Mouse (Mus musculus): ENCODE measurements around the gene Gata2.
A peak's percentile ranks its signal among the peaks of the same experiment; 100 is the strongest.

The Gata2 gene

GRCm38 (mm10) chr6:88208321-88208720 is 14.6 kb downstream of the Gata2 start:
- no peak for DNase-seq (ENCODE audit: low read depth, low spot score)

DNA sequence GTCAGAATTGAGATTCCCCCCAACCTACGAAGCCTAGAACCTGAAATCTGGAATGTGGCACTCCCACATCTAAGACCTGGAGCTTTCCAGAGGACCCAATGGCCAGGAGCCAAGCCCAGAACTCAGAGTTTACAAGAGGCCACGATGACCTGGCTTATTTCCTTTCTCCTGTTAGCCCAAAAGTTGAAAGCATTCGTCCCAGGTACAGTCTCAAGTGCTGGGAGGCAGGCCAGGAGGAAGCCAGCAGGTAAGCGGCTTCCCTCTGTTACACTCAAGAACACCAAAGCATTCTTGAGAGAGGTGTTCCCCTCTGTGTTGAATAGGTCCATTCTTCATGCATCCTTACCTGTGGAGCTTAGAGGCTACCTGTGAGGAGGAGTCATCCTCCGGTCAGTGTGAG is 15.8 kb downstream of the Gata2 start:
- no peak for DNase-seq (ENCODE audit: low read depth, low spot score)

DNA sequence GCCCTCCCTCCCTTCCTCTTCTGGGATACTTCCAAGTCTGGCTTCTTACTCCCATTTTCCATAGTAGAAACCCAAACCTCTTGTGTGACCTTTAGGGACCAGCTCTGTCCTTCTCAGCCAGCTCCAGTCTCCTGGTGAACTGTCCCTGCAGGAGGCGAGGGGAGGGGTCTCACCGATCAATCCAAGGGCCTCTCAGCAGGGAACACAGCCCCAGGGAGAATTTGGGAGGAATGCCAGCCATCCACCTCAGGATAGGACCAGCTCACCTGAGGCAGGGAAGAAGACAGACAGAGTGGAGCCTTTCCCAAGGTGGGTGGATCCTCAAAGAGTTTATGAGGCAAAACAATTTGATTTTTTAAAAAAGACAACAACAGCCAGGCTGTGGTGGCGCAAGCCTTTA is 16.5 kb downstream of the Gata2 start:
- DNase-seq (ENCODE audit: low read depth, low spot score) = peak; percentile 86

DNA sequence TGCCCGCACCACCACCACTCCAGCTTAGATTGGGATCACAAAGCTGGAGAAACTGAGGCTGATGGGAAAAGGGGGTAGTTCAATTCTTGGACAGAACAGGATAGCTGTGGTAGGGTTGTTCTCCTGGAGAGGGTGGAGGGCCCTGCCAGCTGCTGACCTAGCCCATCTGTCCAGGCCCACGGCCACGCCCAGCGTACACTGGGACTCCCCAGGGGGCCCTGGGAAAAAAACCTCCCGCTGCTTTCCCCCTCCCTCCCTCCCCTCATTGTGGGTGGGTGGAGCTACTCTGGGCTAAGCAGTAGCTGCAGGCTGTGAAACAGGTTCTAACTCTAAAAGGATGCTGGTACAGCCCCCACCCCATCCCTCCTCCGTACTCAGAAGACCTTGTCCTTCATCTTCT is 22.1 kb downstream of the Gata2 start:
- peak; percentile 76 for DNase-seq (ENCODE audit: low read depth, low spot score)

DNA sequence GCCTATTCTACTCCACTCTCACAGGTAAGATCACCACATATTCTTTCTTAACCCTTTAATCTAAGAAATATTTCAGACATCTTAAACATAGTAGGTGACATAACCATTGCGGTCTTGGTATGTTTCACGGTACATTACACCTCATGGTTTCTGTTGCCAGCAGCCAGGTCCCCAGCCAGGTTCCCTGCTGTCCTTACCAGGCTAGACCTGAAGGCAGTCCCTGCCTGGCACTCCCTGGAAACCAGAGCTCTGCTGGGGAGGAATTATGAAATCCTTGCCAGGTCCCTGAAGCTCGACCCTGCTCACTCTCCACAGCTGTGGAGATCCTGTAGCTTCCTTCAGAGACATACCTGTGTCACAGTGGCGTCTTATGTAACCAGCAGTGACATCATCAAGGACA is 22.5 kb downstream of the Gata2 start:
- no peak for DNase-seq (ENCODE audit: low read depth, low spot score)

GRCm38 (mm10) chr6:88219094-88219493 is 25.4 kb downstream of the Gata2 start:
- DNase-seq (ENCODE audit: low read depth, low spot score) = no peak

DNA sequence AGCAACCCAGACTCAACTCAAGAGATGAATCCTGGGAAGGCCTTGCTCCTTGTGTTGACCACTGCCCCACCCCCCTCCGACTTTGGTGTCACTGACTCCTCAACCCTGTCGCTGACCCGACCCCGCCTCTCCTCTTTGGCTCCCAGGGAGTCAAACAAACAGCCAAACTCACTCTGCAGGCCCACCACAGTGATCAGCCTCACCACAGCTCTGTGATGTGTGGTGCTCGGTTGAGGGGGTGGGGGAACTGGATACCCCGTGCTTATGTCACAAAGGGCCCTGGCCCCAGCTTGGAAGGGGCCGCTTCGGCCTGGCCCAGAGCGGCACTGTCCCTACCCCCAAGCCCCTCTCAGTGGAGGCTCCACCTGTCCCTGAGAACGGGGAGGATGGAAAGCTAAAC is 28.3 kb downstream of the Gata2 start, which contains the start of gene Dnajb8:
TSS of gene Dnajb8 (plus strand) at position 301 of the 400 bp plus-strand sequence.
- no peak for DNase-seq (ENCODE audit: low read depth, low spot score)

GRCm38 (mm10) chr6:88226570-88226994 is 32.9 kb downstream of the Gata2 start:
- no peak for DNase-seq (ENCODE audit: low read depth, low spot score)

DNA sequence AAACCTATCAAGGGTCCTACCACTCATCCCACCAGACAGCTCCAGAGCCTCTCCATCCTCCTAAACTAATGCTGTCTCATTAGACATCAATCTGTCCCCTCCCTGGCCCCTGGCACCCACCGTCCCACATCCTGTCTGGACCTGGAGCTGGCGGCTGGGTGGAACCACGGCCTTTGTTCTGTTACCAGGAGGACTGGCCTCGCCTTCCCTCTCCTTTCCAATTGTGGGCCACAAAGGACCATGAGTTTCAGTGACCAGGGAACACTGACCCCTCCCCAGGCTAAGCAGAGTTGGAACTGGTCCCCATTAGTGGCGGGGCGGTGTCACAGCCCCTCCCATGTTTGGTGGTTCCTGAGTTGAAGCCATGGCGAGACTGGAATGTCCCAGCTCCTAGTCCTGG is 33.8 kb downstream of the Gata2 start:
- DNase-seq (ENCODE audit: low read depth, low spot score) = no peak

GRCm38 (mm10) chr6:88229221-88229620 is 35.5 kb downstream of the Gata2 start:
- no peak for DNase-seq (ENCODE audit: low read depth, low spot score)

- DNase-seq (ENCODE audit: low read depth, low spot score) = peak; percentile 63
Measured at GRCm38 (mm10) chr6:88231821-88232220, 38.1 kb downstream of the Gata2 start.

DNA sequence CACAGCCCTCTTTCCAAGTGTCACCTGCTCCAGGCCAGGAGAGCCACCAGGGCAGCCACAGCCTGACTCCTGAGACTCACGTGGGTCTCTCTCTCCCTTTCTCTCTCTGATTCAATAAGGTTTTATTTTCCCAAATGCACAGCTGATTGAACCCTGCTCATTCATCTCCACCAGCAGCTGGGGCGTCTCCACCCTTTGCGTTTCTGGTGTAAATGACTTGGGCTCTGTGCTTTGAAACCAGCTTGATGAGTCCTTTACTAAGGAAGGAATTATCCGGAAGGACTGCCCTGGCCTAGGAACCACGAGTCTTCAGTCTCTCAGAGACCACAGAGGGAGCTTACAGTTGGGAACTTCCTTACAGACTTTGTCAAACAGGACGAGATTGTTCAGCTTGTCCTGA is 38.5 kb downstream of the Gata2 start:
- peak; percentile 73 for DNase-seq (ENCODE audit: low read depth, low spot score)

DNA sequence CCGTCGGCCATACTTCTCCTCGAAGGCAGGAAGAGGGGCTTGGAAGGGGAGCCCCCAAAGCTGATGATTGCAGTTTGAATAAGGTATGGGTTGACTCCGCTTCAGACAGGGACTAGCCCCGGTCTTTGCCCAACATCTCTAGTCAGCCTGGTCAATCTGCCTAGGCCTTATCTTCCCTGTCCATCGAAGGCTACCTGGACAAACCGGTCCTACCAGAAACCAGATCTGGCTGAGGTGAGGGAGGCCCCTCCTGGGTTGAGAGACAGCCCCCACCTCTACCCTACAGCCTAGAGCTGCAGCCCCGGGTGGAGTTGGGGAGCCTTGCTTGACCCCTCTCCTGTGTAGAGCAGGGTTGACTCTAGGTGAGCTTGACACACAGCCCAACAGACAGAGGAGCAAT is 40.3 kb downstream of the Gata2 start:
- no peak for DNase-seq (ENCODE audit: low read depth, low spot score)

- no peak for DNase-seq (ENCODE audit: low read depth, low spot score)
Measured at GRCm38 (mm10) chr6:88235461-88235860, 41.8 kb downstream of the Gata2 start.

DNA sequence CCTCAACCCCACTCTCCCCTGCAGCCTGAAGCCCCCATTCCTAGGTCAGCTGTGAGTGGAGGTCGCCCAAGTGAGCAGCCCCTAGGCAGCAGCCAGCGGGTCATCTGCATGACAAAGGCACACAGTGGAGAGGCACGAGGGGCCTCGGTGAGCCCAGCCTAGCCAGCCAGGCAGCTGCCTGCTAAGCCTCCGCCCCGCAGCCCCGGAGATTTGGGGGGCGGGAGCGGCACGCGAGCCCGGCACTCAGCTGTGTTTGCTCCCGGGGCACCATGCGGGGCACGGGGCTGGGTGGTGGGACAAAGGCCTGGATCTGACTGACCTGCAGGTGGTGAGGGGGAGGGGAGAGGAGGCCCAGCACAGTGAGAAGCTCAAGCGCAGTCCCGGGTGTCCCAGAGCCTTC is 42.3 kb downstream of the Gata2 start:
- DNase-seq (ENCODE audit: low read depth, low spot score) = peak; percentile 51

DNA sequence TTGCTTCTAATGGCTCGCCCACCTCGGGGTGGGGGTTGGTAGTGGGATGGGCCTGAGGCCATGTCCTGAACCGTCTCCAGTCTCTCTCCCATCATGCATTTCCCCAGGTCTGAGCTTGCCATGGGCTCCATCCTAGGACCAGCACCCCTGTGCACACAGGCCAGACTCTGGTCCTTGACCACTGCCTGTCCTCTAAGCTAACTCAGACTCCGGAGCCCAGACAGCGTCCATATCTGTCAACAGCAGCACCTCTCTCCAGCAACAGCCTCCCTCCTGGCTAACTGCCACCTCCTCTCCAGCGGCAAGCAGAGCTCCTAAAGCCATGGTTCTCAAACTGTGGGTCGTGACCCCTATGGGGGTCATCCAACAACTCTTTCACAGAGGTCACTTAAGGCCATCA is 42.8 kb downstream of the Gata2 start:
- no peak for DNase-seq (ENCODE audit: low read depth, low spot score)

DNA sequence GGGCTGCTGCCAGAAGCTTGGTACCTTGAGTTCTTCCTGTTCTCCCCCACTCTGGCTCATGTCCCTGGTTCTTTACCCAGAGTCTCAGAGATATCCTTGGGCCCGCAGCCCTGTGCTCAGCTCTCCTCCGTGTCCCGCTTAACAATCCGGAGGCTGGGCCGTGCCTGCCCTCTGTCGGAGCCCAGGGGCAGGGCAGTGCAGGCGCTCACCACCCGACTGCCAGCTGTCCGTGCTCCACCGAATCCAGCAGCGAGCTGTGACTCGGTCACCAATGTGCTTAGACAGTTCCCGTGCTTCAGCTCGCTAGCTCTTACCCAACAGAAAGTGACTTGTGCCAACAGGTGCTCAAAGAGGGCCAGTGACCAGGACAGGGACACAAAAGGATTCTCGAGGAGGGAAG is 48.9 kb downstream of the Gata2 start:
- peak; percentile 82 for DNase-seq (ENCODE audit: low read depth, low spot score)

DNA sequence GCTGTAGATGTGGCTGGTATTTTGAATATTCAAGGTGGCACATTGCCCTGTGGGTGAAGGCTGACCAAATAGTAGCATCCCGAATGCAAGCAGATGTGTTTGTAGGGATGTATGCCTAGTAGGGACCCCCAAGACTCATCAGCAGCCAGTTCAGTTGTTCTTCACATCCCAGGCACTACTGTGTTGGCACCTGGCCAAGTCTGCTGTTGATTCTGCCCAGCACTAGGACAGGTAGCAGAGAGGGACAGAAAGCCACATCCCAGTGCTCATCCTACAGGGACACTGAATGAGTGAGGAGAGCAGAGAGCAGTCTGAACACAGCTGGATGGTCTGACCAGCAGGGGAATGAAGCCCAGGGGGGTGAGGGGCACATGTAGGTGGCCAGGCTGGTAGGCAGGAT is 55.5 kb downstream of the Gata2 start:
- DNase-seq (ENCODE audit: low read depth, low spot score) = no peak

GRCm38 (mm10) chr6:88251396-88251795 is 57.7 kb downstream of the Gata2 start:
- no peak for DNase-seq (ENCODE audit: low read depth, low spot score)

- no peak for DNase-seq (ENCODE audit: low read depth, low spot score)
Measured at GRCm38 (mm10) chr6:88251798-88252478, 58.2 kb downstream of the Gata2 start.

DNA sequence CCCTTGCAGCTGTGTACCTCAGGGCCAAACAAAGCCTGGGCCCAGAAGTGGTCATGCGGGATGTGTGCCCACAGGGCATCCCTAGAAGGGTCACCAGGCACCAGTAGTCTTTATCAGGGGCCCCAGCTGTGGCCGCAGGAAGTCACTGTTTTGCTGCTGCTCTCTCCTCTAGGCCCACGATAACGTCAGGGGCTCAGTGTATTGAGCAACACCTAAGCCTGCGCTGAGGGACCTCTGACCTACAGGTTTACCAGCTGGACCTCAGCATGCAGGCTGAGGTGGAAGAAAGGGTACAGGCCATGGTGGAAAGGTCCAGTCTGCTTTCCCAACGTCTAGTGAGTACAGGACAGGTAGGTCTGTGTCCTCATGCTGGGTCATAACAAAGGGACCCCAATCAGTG is 60.4 kb downstream of the Gata2 start:
- no peak for DNase-seq (ENCODE audit: low read depth, low spot score)

GRCm38 (mm10) chr6:88255435-88255834 is 61.7 kb downstream of the Gata2 start:
- DNase-seq (ENCODE audit: low read depth, low spot score) = no peak
